Mouse (Mus musculus): ENCODE results near the gene Spred3.

The Spred3 gene

GRCm38 (mm10) chr7:29128725-29129124 lies 41.5 kb downstream of the Spred3 start:
- DNase-seq (ENCODE audit: low spot score in 2 of 2) = no peak

DNA sequence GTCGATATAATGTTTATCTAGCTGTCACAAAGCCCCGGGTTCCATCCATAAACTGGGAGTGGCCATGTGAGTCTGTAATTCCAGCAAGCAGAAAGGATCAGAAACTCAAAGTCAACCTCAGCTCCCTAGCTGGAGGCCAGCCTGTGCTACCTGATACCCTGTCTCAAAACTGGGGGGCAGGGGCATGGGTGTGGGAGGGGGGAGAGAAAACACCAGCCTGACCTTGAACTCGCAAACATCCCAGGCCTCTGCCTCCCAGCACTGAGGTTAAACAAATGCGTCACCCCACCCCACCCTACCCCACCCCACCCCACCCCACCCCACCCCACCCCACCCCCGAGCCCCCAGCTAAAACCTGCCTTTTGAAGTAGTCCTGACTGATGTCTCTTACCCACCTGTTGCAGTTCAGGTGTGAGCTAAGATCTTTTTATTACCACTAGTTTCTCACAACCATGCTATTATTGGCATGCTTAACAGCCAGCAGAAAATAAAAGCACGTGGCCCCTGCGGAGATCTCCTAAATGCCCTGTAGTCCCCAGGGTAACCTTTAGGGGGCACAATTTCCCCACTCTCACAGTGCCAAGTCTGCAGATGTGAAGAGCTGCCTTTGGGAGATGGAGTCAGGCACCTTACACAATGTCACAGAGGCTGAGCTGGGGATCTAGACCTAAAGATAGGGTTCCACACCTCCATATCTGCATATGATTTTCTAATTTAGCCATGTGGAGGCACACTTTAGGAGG lies 43.9 kb downstream of the Spred3 start:
- DNase-seq (ENCODE audit: low spot score in 2 of 2) = peak; percentile 72 to 87

- DNase-seq (ENCODE audit: low spot score in 2 of 2) = peak; percentile 54 to 78
Observed at GRCm38 (mm10) chr7:29124970-29125369, 45.2 kb downstream of the Spred3 start, which contains the start of gene Ryr1. Gene Ryr1 (minus strand): TSS chr7:29125179.

DNA sequence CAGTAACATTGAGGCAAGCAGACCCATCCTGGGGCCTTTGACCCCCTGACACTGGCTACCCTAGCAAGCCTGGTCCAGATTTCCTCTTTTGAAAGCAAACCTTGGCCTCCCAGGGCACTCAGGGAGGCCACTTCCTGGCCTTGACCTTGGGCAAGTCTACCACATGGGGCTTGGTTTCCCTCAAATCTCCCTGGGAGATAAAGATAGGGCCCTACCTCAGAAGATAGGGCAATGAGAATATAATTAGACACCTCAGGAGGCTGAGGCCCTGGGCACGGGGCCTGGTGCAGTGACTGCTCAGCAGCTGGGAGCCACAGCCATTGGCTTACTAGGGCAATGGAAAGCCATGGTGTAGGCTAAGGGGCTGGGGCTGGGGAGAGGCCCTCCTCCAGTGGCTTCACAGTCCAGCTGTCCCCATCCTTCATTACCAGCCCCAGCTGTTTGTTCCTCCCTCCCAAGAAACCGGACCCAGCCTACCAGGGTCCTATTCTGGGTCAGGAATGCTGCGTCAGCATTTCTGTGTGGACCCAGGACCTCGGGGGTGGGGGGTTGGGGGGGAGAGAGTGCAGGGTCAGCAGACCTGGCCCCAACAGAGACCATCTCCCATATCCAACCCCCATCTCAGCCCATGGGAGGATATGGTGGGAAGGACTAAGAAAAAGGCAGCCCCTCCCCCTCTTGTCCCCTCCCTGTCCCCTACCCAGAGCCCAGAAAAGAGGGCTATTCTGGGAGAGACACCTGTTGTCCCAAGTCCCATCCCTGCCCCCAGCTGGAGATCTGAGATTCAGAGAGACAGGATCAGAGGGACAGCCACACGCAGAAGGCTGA lies 46.5 kb downstream of the Spred3 start:
- no peak for DNase-seq (ENCODE audit: low spot score in 2 of 2)

DNA sequence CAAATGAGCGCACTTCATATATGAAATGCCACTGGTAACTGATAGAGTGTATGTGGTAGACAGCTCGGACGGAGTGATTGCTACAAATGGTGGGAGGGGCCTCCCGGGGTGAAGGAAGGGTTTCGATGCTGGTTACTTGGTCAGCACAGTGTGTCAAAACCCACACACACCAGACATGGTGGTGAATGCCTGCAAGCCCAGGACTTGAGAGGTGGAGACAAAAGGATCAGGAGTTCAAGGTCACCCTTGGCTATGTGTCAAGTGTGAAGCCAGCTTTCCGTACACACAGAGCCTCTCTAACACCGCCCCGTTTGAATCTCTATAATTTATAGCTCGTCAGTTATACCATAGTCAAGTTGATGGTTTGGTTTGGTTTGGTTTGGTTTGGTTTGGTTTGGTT lies 47.4 kb downstream of the Spred3 start:
- DNase-seq (ENCODE audit: low spot score in 2 of 2) = no peak

GRCm38 (mm10) chr7:29119526-29119925 lies 50.7 kb downstream of the Spred3 start:
- DNase-seq (ENCODE audit: low spot score in 2 of 2) = no peak

DNA sequence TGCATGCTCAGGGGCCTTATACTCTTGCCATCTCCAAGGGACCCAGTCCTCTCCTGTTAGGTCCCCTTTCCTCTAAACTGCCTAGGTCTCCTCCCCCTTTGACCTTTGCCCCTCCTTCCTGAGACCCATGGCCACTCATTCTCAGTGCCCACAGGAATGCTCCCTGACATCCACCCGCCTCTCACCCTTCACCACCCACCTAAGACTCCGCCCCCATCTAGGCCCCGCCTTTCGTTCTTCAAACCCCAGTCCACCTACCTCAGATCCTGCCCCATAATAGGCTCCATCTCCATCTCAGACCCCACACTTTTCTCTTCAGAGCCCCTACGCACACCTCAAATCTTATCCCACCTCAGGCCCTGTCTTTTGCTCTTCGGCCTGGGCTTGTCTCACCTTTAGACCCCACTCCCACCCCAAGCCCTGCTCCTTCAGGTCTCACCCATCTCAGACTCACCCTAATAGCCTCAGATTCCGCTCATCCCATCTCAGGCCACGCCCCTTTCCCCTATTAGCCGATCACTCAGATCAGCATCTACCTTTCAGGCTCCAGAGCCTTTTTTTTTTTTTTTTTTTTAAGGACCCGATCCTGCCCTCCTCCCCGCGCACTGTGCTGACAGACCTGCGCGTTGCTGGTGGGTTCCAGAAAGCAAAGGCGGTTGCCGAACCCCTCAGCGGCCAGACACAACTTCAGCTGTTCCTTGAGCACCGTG lies 51.9 kb downstream of the Spred3 start:
- DNase-seq (ENCODE audit: low spot score in 2 of 2) = no peak

DNA sequence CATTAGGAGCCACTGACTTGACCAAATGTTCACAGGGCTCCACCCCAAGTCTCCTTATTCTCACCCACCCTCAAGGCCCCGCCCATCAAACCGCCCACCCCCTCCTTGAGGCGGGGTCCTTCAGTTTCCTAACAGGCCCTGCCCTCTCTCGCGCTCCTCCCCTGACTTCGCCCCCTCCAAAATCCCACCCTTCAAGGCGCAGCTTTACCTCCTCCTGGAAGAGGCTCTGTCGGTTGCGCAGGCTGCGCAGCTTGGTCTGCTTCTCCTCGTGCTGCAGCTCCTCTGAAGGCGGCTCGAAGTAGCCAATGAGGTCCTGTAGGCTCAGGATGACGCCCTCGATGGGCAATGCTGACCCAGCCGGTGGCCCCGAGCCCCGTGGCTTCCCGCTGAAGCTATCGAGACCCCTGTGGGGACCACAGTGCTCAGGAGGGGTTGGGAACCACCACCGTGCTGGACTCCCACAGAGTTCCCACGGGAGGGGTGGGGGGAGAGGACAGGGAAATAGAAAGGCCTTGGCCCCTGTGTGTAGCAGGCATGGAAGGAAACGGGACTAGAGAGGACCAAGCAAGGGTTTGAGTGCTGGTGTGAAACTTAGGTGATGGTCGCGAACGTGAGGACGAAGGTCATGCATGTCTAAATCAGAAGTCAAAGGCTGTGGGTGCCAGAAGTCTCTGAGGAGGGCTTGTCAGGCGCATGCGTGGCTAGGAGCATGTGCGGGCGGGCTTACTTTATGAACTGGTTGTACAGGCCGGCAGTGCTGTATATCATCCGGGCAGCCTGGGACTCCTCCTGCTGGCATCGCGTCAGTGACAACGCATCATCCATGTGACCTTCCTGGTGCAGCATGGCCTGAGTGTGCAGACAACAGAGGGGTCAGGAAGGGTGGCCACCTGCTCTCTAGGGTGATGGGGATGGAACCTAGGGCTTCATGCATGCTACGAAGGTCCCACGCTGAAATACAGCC lies 60.9 kb downstream of the Spred3 start:
- peak in 1 of 2 experiments; percentile 59 for DNase-seq (ENCODE audit: low spot score in 2 of 2)

Data from spleen, postnatal 4 days (tissue).